Mouse (Mus musculus): ENCODE measurements around the gene Carmil1. TPM values are rescaled to one million over a fixed set of nuclear protein-coding genes. Genes with fewer than 3 reads are reported as not detected.

Gene Carmil1
- total RNA-seq (2022), result 1 to 10 TPM in 2 of 4 experiments, under 1 TPM in 2; 0.51 to 5.9 (median 0.98) TPM

DNA sequence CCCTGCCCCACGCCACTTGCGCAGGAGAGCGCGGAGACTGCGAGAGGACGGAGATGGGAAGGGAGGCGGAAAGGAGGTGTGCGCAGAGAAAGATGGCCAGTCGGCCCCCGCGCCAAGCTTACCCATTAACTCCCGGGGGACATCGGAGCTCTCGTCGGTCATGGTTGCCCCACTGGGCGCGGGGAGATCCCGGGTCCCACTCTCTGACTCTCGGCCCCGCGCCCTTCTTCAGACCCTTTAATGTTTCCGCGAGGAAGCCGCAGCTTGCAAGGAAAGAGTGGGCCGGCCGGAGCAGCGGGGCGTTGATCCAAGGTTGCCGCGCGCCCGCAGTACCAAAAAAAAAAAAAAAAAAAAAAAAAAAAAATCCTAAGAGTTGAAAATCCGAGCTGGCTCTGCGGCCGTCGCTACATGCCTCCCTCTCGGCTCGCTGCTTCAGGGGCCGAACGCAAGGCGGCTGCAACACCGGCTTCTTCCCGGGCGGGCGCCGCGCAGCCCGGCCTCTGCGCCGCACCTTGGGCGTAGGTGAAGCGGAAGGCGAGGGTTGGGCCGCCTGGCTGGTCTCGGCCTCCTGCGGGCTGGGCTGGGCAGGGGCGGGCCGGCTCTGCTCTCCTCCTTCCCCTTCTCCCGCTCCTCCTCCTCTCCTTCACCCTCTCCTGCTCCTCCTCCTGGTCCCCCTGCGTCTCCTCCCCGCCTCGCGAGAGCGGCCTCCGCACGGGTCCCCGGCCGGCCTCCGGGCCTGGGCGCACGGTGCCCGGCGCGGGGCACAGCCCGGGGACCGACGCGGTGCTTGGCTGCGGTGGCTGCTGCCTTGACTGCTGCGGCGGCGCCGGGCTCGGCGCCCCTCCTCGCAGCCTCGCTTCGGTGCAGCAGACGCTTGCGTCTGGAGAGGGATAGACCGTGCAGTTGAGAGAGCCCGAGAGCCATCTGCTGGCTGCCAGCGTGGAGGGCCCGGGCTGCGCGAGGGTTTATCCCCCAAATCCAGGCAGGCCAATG is at the start of gene Carmil1:
Carmil1 (minus strand) TSS at position 357 of the 993 bp plus-strand sequence.
- DNase-seq (ENCODE audit: low spot score in 2 of 2), result peak; percentile 38 to 46

DNA sequence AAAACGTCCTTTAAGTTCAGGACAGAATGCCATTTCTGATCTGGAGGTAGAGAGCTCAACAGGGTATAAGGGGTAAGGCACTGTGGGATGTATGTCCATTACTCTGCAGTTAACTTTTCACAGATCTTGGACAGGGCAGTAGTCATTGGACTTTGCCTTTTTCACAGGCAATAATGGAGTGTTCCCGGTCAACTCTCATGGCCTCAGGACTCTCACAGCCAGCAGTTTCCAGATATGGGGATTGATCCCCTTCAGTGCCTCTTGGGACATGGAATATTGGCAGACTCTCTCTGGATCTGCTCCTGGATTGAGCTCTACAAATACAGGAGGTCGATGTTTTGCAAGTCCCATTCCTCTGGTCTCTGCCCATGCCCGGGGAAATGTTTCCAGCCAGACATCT is 49.5 kb upstream of the Carmil1 start:
- DNase-seq (ENCODE audit: low spot score in 2 of 2), result no peak

GRCm38 (mm10) chr13:24328036-24328817 is 47.6 kb upstream of the Carmil1 start:
- DNase-seq (ENCODE audit: low spot score in 2 of 2), result no peak

GRCm38 (mm10) chr13:24327201-24327600 is 46.6 kb upstream of the Carmil1 start, which contains the start of gene Cmah:
Cmah (plus strand) TSS chr13:24327404.
- no peak for DNase-seq (ENCODE audit: low spot score in 2 of 2)

- no peak for DNase-seq (ENCODE audit: low spot score in 2 of 2)
Observed at GRCm38 (mm10) chr13:24321313-24321712, 40.7 kb upstream of the Carmil1 start.

GRCm38 (mm10) chr13:24318618-24319017 is 38.0 kb upstream of the Carmil1 start:
- no peak for DNase-seq (ENCODE audit: low spot score in 2 of 2)

- no peak for DNase-seq (ENCODE audit: low spot score in 2 of 2)
Observed at GRCm38 (mm10) chr13:24316563-24316962, 36.0 kb upstream of the Carmil1 start.

DNA sequence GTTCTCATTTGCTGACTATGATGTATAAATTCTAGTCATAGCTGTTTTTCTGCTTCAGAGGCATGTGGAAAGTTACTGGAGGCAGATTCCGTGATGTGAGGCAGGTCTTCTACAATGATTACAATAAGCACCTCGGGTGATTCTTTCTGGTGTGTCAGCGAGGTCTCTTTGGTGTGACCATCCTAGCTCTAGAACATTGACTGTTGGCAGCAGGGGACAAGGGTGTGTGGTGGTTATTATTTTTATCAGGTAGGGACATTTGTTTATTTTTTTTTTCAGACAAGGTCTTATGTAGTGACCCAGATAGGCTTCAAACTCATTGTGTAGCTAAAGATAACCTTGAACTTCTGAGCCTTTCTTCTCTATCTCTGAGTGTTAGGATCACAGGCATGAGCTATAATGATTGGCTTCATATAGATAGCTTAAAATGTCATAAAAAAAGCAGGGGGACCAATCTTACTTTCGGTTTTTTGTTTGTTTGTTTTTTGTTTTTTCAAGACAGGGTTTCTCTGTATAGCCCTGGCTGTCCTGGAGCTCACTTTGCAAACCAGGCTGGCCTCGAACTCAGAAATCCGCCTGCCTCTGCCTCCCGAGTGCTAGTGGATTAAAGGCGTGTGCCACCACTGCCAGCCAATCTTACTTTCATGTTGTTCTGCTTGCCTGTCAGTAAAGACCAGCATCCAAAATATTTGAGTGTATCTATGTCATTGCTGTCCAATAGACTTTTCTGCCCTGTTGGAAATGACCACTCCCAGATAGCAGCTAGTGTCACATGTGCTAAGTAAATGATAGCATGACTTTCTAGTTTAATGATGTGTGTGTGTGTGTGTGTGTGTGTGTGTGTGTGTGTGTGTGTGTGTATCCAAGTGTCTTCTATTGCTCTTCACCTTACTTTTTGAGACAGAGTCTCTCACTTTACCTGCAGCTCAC is 30.7 kb upstream of the Carmil1 start:
- DNase-seq (ENCODE audit: low spot score in 2 of 2), result no peak

DNA sequence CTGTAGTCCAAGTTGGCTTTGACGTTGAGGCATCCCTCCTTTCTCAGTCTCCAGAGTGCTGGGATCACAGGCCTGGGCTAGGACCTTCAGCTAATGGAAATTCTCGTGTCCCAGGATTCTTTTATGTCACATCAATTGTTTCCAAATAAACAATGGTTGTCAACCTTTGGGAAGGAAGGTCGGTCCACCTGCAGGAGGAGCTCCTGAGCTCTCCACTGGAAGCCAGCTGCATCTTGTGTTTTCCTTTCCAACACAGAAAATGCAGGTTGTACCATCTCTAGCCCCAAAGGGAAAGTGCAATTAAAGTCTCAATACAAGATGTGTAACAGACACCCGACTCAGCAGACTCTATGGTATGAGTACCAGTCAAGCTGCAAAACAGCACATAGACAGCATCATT is 25.7 kb upstream of the Carmil1 start:
- DNase-seq (ENCODE audit: low spot score in 2 of 2), result no peak

- DNase-seq (ENCODE audit: low spot score in 2 of 2), result no peak
Observed at GRCm38 (mm10) chr13:24305486-24305885, 24.9 kb upstream of the Carmil1 start.

DNA sequence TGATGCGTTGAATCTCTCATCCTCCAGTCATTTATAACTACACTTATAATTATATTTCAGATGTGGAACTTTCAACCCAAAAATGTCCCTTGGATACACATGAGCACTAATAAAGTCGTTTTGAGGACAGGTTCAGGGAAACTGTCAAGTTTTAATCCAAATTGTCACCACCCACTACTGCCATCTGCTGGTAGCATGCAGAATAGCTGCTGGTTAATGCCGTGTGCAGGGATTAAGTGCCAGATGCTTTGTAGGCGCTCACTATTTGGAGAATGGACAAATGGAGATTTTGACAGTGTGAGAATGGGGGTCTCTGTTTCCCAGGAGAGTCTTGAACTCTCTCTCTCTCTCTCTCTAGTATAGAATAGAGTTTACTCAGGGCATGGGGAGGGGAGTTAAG is 16.7 kb upstream of the Carmil1 start:
- DNase-seq (ENCODE audit: low spot score in 2 of 2), result no peak

- DNase-seq (ENCODE audit: low spot score in 2 of 2), result no peak
Observed at GRCm38 (mm10) chr13:24287381-24287780, 6.8 kb upstream of the Carmil1 start.

DNA sequence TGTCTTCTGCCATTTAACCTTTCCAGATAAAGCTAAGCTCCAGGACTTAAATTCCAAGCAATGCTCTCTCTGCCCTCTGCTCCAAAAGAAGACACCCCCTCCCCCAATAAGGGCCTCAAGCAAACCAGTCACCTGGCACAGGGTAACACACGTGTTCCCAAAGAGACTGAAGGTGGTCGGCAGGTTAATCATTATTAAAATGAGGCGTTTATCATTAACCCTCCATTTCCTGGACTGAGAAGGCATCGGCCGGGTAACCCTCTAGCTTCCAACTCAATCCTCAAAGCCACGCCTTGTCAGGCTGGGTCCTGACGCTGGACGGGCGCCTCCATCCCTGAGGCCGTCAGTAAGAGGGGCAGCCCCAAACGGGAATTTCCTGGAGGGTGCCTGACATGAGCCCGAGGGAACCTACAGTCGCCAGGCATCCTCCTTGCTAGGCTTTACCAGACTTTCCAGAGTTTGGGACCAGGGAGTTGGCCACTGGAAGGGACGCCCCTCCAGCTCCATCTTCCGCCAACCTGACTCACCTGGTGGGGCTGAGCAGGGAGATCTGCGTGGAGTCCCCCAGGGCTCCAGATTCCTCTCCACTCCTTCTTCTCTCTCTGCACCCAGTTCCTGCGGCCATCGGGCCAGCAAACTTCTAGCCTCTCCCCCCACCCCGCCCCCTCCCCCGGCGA is 695 bp downstream of the Carmil1 start:
- no peak for DNase-seq (ENCODE audit: low spot score in 2 of 2)

- DNase-seq (ENCODE audit: low spot score in 2 of 2), result no peak
Observed at GRCm38 (mm10) chr13:24279407-24279761, 1.2 kb downstream of the Carmil1 start.

DNA sequence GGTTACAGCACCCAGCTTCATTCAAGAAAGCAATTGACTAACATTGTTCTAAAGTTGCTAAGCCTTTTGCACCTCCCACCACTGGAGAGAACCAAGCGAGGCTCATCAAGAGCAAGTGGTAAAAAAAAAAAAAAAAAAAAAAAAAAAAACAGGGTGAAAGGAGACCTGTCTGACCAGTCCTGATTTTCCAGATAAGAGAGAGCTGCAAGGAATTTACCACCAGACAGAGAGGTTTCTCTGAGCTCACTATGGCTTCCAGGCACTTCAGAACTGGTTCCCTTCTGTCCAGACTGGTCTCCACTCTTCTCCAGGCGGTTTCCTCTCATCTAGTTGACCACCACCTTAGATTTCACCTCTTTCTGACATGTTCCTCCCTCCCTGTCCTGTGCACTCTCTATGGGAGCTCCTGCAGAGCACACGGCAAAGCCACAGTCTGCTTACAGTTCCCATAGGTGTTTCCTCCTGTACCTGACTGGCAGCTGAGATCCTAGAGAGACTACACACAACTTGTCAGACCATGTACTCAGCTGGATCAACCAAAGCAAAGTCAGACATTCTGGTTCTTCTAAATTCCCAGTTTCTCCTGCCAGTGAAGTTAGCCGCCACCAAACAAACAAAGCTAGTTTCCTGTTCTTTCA is 7.7 kb downstream of the Carmil1 start:
- no peak for DNase-seq (ENCODE audit: low spot score in 2 of 2)

DNA sequence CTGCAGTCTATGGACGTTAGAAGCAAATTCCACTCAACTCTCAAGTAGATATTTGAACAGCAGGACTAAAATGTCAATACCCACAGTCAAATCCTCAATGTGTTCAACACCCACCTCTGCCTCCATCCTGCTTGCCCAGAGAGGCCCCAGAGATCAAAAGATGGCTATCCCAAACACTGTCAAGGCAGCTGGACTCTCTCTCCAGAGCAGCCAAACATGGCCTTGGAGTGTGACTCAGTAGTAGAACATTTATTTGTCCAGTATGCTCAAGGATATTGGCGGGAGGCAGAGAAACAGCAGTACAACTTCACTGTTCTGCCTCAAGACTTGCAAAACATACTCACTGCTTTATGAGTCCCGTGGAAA is 11.5 kb downstream of the Carmil1 start:
- DNase-seq (ENCODE audit: low spot score in 2 of 2), result no peak

DNA sequence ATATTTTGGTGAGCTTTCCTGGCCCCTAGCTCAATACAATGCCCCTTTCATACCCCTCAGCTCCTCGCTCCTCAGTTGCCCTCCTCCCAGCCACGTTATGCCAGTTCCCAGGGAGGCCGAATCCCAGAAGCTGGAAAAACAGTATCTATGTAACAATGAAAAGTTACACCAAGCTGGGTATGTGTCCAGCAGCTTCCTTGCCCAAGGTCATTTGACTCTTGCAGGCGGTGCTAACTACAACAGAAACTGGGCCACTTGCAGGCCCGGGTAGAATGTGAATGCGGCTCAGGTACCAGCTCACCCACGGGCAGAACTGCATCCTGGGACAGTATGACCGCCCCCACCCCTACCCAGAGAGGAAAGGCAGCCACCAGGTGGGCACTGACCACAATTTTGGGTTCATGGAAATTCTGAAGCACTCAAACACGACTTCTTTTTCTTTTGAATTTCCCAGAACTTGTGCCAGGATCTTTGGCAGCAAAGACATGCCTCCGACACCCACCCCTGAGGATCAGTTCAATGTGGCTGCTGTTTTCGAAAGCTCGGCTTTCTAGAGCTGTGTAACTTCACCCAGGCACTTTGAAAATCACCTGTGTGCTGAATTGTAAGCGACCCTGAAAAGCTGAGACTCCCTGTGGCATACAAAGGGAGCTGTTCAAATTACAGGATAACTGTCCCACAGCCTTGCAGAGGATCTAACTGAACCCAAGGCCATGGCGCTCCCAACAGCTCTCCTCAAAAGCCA is 12.1 kb downstream of the Carmil1 start:
- no peak for DNase-seq (ENCODE audit: low spot score in 2 of 2)

GRCm38 (mm10) chr13:24264760-24265159 is 15.8 kb downstream of the Carmil1 start:
- DNase-seq (ENCODE audit: low spot score in 2 of 2), result no peak

- DNase-seq (ENCODE audit: low spot score in 2 of 2), result no peak
Observed at GRCm38 (mm10) chr13:24263560-24263959, 17.0 kb downstream of the Carmil1 start.

All from gastrocnemius, adult 8-10 months (tissue).